Mouse (Mus musculus): ENCODE measurements around the gene Col1a2.

Col1a2 gene

DNA sequence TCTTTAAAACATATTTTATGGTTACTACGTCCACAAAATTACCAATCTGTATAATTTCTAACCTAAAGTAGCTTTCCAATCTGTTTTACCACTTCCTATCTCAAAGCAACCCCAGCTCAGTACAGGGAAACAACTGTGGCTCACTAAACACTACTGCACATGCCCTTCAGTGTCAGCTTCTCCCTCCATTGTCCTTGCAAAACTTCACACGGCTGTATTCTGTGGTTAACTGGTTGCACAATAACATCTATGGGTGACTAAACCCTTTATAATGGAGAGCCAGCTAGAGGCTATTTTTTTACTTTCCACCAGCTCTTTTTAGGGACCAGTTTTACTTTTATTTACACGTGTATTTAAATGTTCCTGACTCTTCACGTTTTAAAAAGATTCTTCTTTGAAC is 83.3 kb downstream of the Col1a2 start:
- no peak for DNase-seq (ENCODE audit: low spot score in 2 of 2)

DNA sequence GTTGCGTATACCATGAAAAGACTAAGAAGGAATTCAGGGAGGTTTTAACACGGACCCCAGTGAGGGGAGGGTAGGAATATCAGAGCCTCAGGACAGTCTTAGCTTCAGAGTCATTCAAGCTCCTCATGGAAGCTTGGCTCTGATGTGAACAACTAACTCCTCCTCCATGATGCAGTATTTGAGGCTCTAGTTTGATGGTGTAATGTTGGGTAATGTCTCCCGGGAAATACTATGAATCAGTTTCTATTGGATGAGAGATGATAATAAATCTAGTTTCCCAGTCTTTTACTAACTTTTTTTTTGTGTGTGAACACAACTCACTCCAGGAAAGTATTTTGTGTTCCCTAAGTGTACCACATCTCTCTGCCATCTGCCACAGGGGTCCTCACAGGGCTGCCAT is 84.1 kb downstream of the Col1a2 start:
- no peak for DNase-seq (ENCODE audit: low spot score in 2 of 2)

GRCm38 (mm10) chr6:4590089-4590488 is 85.5 kb downstream of the Col1a2 start:
- DNase-seq (ENCODE audit: low spot score in 2 of 2) = no peak

Measured in natural killer cell, adult 2 months (primary cell).